Mouse (Mus musculus) hindbrain, embryonic 16.5 days (tissue): ENCODE results near the gene Dgcr2. TPM values are rescaled to one million over a fixed set of nuclear protein-coding genes. Genes with fewer than 3 reads are reported as not detected.
A peak's percentile ranks its signal among the peaks of the same experiment; 100 is the strongest.

ENCODE experiments used
- ATAC-seq: fragments of 200-750 bp; cut with Nextera tagmentation; 2 replicates; pipeline ENCODE4 v1.8.0; 2017; ENCODE audit warnings: moderate TSS enrichment, moderate library complexity
- H3K27ac ChIP-seq: fragments of 300-500 bp; sonication (generic); 2 replicates; pipeline ENCODE4 v1.5.1; 2014; ENCODE audit warnings: low read depth, mild to moderate bottlenecking, control low read depth, low read length, moderate library complexity
- H3K27me3 ChIP-seq: fragments of 300-500 bp; sonication (generic); replicated peaks from 2 replicates; pipeline ENCODE4 v1.6.1; 2014; ENCODE audit warnings: low read length; ENCODE audit not compliant: control insufficient read depth, insufficient read depth
- H3K36me3 ChIP-seq: fragments of 300-500 bp; sonication (generic); 2 replicates; pipeline ENCODE4 v1.6.1; 2014; ENCODE audit warnings: mild to moderate bottlenecking, low read length, moderate library complexity, mixed read lengths; ENCODE audit not compliant: control insufficient read depth, insufficient read depth
- H3K4me1 ChIP-seq: fragments of 300-500 bp; sonication (generic); 2 replicates; pipeline ENCODE4 v1.6.1; 2014; ENCODE audit warnings: low read depth, low read length; ENCODE audit not compliant: control insufficient read depth, insufficient read depth
- H3K4me2 ChIP-seq: fragments of 300-500 bp; sonication (generic); 2 replicates; pipeline ENCODE4 v1.6.1; 2014; ENCODE audit warnings: mild to moderate bottlenecking, low read length, control low read depth, moderate library complexity
- H3K4me3 ChIP-seq: fragments of 300-500 bp; sonication (generic); 2 replicates; pipeline ENCODE4 v1.5.1; 2014; ENCODE audit warnings: mild to moderate bottlenecking, low read length, control low read depth, moderate library complexity
- H3K9ac ChIP-seq: fragments of 300-500 bp; sonication (generic); 2 replicates; pipeline ENCODE4 v1.6.1; 2014; ENCODE audit warnings: low read depth, mild to moderate bottlenecking, control low read depth, low read length, moderate library complexity
- H3K9me3 ChIP-seq: fragments of 300-500 bp; sonication (generic); 2 replicates; pipeline ENCODE4 v1.6.1; 2014; ENCODE audit warnings: mild to moderate bottlenecking, low read length, moderate library complexity; ENCODE audit not compliant: control insufficient read depth
- WGBS: fragments of 180-500 bp; shearing (Covaris S2); extraction: QIAGEN DNeasy Blood & Tissue Kit; methylation state at CpG from one replicate; pipeline ENCODE4 v1.1.7; 2014; 5-methylcytosine and 5-hydroxymethylcytosine counted together
- polyA plus RNA-seq: library from polyadenylated mRNA; unstranded; fragments of >200 nt; fragmentation: Nextera tagmentation; extraction: Ambion mirVana; gene quantifications from 2 replicates; pipeline ENCODE4 v1.2.1, GENCODE M21; 2015

Dgcr2 gene
- polyA plus RNA-seq, 1 experiment from 2014 or later = 105 TPM

GRCm38 (mm10) chr16:17921325-17922162, 23.2 kb upstream of the Dgcr2 start:
- peak; percentile 93 for ATAC-seq

GRCm38 (mm10) chr16:17920586-17920985, 22.2 kb upstream of the Dgcr2 start:
- Histone ChIP-seq H3K4me1 (peaks cover 20% of the 10 kb centered on the region), H3K4me3 (no peak overlapping the region), H3K9me3 (no peaks in the 10 kb centered on the region), H3K36me3 (peaks cover 9% of the 10 kb centered on the region), H3K9ac (peak overlapping the region; percentile 56), H3K4me2 (0 out of 2 replicates have a peak overlapping the region, but pooled peaks have one; percentile 2), H3K27me3 (peaks cover 22% of the 10 kb centered on the region), H3K27ac (no peak overlapping the region)
- no peak for ATAC-seq
- WGBS = 8% methylated on average over 20 of the region's 20 CpGs

More at GRCm38 (mm10) chr16:17921325-17922162, 23.2 kb upstream of the Dgcr2 start:
- H3K9me3 ChIP-seq = no peaks in the 10 kb centered on the region
- peak overlapping the region; percentile 84 for H3K27ac ChIP-seq
- peak overlapping the region; percentile 64 for H3K4me3 ChIP-seq
- peak overlapping the region; percentile 86 for H3K9ac ChIP-seq
- H3K4me2 ChIP-seq = peak overlapping the region; percentile 99
- H3K36me3 ChIP-seq = peaks cover 15% of the 10 kb centered on the region
- 1% methylated on average over 47 of the region's 47 CpGs for WGBS
- peaks cover 12% of the 10 kb centered on the region for H3K27me3 ChIP-seq
- H3K4me1 ChIP-seq = peaks cover 26% of the 10 kb centered on the region

- under 1% methylated on average over 93 of the region's 106 CpGs for WGBS
- Histone ChIP-seq H3K27me3 (peaks cover 47% of the 10 kb centered on the region), H3K4me2 (peak within 1 kb of the TSS; percentile 56)
Measured at GRCm38 (mm10) chr16:17914307-17915249, 16.2 kb upstream of the Dgcr2 start, which contains the start of gene Gsc2. Gene Gsc2, minus strand, starts transcription at chr16:17915059.

GRCm38 (mm10) chr16:17911052-17911595, 12.8 kb upstream of the Dgcr2 start, which contains the start of gene Ess2:
Gene Ess2, minus strand, starts transcription at chr16:17911348.
- Histone ChIP-seq H3K9me3 (no peaks in the 10 kb centered on the region), H3K27ac (peak within 1 kb of the TSS; percentile 62), H3K4me3 (peak within 1 kb of the TSS; percentile 59), H3K9ac (peak within 1 kb of the TSS; percentile 77), H3K27me3 (peaks cover 31% of the 10 kb centered on the region), H3K4me2 (peak within 1 kb of the TSS; percentile 93), H3K4me1 (peaks cover 15% of the 10 kb centered on the region), H3K36me3 (peaks cover 22% of the 10 kb centered on the region)
- under 1% methylated on average over 35 of the region's 35 CpGs for WGBS
- peak; percentile 95 for ATAC-seq

More at GRCm38 (mm10) chr16:17914307-17915249, 16.2 kb upstream of the Dgcr2 start, which contains the start of gene Gsc2:
- no peak for ATAC-seq
- H3K36me3 ChIP-seq = no peaks in the 10 kb centered on the region
- H3K4me1 ChIP-seq = peaks cover 15% of the 10 kb centered on the region
- H3K4me3 ChIP-seq = peak within 1 kb of the TSS; percentile 39
- peak within 1 kb of the TSS; percentile 51 for H3K9ac ChIP-seq
- no peaks in the 10 kb centered on the region for H3K9me3 ChIP-seq
- no peak within 1 kb of the TSS for H3K27ac ChIP-seq

GRCm38 (mm10) chr16:17896091-17896490, 2.3 kb downstream of the Dgcr2 start:
- Histone ChIP-seq H3K4me2 (no peak overlapping the region), H3K9me3 (no peaks in the 10 kb centered on the region), H3K27me3 (no peaks in the 10 kb centered on the region), H3K4me3 (no peak overlapping the region), H3K36me3 (peaks cover 21% of the 10 kb centered on the region), H3K4me1 (peaks cover 4% of the 10 kb centered on the region; the same call in 1 of the 2 replicates), H3K9ac (no peak overlapping the region), H3K27ac (no peak overlapping the region)
- ATAC-seq = no peak

GRCm38 (mm10) chr16:17893923-17894322, 4.4 kb downstream of the Dgcr2 start, which contains the start of gene Tssk1:
Gene Tssk1, plus strand, starts transcription at chr16:17894223.
- no peaks in the 10 kb centered on the region for H3K27me3 ChIP-seq
- no peak within 1 kb of the TSS for H3K9ac ChIP-seq
- no peak within 1 kb of the TSS for H3K27ac ChIP-seq
- no peak within 1 kb of the TSS for H3K4me2 ChIP-seq
- 85% methylated on average over 2 of the region's 2 CpGs for WGBS
- ATAC-seq = no peak
- no peaks in the 10 kb centered on the region for H3K9me3 ChIP-seq
- peaks cover 7% of the 10 kb centered on the region; the same call in 1 of the 2 replicates for H3K36me3 ChIP-seq
- no peak within 1 kb of the TSS for H3K4me3 ChIP-seq
- H3K4me1 ChIP-seq = peaks cover 16% of the 10 kb centered on the region

GRCm38 (mm10) chr16:17892606-17893005, 5.8 kb downstream of the Dgcr2 start:
- no peak for ATAC-seq
- no peak overlapping the region for H3K4me2 ChIP-seq
- H3K36me3 ChIP-seq = no peaks in the 10 kb centered on the region
- no peak overlapping the region for H3K4me3 ChIP-seq
- no peaks in the 10 kb centered on the region for H3K9me3 ChIP-seq
- no peak overlapping the region for H3K27ac ChIP-seq
- H3K9ac ChIP-seq = no peak overlapping the region
- 45% methylated on average over 3 of the region's 3 CpGs for WGBS
- peaks cover 16% of the 10 kb centered on the region for H3K4me1 ChIP-seq
- no peaks in the 10 kb centered on the region for H3K27me3 ChIP-seq

GRCm38 (mm10) chr16:17891567-17891959, 6.8 kb downstream of the Dgcr2 start, which contains the start of gene Gm20518:
Gene Gm20518, minus strand, starts transcription at chr16:17891671.
- Histone ChIP-seq H3K27me3 (no peaks in the 10 kb centered on the region), H3K4me1 (peaks cover 21% of the 10 kb centered on the region), H3K4me2 (peak within 1 kb of the TSS; percentile 93), H3K4me3 (peak within 1 kb of the TSS; percentile 98), H3K9ac (peak within 1 kb of the TSS; percentile 99), H3K36me3 (no peaks in the 10 kb centered on the region), H3K9me3 (no peaks in the 10 kb centered on the region), H3K27ac (peak within 1 kb of the TSS; percentile 97)
- WGBS = under 1% methylated on average over 38 of the region's 38 CpGs
- peak; percentile 97 for ATAC-seq
